Mouse (Mus musculus) yolk sac, embryonic 10.5 days (tissue): ENCODE data around the gene Zbtb16.

Experiments used
- DNase-seq: peaks from one replicate; pipeline ENCODE4 v3.0.0-alpha.2; 2017; ENCODE audit warnings: low spot score

Gene Zbtb16

DNA sequence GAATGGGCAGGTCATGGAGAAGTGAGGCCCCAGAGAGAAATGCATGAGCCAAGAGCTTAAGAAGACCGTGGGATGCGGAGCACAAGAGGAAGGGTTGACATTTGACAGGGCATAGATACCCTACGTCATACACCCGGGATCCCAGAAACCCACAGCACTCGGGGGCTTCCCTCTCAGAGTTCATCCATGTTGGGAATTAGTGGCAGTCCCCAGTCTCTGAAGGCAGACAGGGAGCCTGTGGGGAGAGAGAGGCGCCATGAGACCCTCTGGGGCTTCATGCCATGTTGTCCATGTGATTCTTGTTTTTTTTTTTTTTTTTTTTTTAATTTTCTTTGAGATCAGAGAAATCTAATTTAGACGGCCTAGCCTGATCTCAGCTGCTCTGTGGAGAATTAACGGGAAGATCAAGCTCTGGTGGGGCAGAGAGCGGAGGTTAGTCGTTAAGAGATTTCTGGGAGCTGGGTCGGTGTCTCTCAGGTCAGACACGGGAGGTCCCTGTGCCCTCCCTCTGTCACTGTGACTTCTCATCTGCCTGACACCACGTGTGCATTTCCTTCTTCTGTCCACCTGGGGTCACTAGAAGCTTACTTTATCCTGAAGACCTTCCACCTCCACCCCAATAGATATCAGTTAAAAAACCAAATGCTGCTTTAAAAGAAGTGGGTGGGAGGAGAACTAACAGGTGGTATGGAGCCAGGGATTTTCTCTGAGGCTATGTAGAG is 190.9 kb downstream of the Zbtb16 start:
- DNase-seq: no peak

DNA sequence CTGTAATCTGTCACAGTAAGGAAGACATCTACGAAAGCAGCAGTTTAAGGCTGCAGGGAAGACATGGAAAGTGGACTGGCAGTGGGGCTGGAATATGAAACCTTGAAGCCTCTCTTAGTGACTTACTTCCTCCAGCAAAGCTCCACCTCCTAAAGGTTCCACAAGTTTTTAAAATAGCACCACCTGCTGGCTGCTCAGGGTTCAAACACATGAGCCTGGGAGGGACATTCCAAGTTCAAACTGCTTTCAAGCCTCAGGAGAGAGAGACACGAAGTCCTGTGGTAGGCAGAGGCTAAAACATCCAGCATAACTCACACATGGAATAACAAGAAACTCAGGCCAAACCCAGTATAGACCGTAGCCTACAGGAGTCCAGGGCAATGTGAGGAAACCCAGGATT is 191.6 kb downstream of the Zbtb16 start:
- no peak for DNase-seq

DNA sequence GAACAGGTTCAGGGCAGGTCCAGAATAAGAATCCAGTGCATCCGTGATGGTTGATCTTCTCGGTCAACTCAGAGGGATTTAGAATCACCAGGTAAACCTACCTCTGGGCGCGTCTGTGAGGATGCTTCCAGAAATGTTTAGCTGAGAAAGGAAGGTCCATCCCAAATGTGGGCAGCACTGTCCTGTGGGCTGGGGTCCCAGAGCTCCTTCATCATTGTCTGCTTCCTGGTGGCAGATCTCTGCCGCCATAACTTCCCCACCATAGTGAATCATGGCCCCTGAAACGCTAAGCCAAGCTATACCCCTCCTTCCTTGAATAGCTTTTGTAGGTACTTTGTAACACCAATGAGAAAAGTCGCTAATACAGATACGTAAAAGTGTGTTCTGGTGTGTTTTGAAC is 194.4 kb downstream of the Zbtb16 start:
- no peak for DNase-seq

DNA sequence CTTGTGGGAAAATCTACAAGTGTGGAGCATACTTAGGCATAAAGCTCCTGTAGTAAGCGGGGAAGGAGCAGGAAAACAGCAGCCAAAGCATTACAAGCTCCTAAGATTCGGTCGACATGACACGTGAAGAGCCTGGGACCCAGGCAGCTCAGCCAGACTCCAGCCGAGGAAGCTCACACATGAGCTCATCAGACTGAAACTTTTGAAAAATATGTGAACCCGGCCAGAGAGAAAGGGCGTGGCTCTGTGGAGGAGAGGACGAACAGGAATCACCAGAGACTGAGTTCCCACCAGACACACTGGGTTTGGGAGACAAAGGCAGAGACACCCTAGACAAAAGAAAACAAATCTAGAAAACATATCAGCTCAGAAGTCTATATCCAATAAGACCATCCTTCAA is 195.1 kb downstream of the Zbtb16 start:
- no peak for DNase-seq

DNA sequence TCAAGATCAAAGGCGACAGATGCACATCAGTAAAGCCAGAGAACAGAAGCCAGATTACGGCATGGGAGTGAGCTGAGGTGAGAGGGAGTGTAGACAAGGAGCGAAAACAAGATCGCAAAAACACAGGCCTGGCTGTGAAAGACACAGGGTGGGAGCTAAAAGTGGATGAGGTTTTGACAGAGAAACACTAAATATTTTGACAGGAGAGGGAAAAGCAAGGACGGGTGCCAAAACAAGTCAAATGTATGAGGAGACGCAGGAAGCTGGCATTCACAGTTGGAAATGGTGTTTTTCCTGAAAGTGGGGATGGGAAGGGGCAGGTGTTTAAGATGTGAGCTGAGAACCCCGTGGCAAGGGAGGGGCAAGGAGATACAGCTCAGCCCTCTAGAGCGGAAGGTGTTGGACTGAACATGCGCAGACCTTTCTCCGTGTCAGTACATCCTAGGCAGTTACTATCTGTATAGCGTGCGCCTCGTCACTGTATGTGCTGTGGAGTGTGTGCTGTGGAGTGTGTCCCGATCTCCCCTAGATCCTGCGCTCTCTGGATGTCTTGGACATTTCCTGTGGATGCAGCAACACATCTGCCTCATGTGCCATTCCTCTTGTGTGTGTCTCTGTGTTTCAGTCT is 197.7 kb downstream of the Zbtb16 start:
- no peak for DNase-seq

DNA sequence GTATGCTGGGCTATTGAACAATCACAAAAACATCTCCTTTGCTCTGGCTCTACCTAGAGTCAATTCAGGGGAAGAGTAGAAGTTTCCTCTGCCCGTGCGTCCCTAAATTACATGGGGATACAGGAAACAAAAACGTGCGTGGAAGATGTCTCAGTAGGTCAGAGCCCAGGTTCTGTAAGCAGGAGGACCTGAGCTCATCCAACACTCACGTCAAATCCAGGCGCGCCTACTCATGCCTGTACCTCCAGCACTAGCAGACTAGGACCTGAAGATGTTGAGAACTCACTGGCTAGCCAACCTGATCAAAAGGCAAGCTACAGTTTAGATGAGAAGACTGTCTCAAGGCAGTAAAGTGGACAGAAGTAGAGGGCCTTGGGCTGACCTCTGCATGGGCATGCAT is 198.9 kb downstream of the Zbtb16 start:
- DNase-seq: no peak

DNA sequence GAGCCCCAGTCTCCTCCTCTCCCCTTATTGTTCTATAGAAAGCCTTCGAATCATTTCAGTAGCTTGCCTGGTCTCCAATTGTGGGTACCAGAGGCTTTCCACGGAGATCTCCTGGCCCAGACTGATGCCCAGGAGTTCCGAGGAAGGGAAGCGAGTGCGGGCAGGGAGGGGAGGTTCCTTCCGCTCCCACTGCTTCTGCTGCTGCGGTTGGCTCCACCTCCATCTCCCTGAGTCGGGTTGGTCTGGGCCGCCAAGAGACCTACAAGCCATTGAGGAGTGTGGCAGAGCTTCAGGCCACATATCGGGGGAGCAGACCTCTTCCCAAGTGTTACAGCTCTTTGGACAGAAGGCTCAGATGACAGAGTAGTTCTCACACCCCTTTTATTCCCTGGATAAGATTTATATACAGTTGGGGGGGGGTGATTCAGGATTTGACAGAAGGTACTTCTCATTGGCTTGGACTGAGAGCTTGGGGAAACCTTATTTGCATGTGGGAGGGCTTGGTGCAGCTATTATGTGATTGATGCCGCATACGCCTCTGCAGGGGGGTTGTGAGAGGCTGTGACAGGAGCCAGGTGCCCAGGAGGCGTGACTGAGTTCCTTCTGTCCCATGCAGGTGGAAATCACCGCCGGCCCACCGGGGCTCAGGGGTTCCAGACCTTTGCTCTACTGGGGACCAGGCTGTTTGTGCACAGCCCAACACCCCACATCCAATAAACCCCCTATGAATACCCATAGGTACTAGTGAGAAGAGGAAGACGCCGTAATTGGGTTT is 200.3 kb downstream of the Zbtb16 start:
- no peak for DNase-seq

DNA sequence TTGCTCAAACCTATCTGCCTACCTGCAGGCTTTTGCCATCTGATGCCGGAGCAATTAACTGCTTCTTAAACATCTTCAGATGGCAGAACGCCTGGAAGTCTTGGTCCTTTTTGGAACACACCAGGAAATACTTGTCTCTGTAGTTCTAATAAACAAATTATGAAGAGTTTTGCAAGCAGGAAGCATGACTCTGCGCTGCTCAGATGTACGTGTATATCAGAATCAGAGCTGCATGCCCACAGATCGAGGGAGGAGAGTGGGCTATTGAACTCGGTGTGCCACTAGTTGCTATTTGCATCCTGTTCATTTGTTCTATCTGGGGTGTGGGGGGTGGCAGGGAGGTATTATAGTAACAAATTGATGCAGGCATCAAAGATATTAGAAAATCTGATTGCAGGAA is 202.9 kb downstream of the Zbtb16 start:
- no peak for DNase-seq

DNA sequence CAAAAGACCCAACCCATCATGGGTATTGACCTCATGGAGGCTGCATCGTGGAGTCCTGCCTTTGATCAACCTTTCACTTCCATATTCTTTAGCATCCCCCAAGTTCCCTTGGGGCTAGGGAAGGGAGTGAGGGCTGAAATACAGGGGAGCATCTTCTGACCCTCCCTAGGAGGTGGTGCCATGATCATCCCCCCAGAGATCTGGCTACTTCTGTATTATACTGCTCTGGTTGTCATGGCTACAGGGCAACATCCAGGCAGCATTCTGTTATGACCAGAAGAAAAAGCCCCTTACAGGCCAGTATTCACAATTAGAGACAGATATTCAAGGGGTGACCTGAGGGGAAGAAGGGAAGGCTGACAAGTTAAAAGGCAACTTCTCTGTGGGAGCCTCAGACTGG is 216.8 kb downstream of the Zbtb16 start:
- no peak for DNase-seq

DNA sequence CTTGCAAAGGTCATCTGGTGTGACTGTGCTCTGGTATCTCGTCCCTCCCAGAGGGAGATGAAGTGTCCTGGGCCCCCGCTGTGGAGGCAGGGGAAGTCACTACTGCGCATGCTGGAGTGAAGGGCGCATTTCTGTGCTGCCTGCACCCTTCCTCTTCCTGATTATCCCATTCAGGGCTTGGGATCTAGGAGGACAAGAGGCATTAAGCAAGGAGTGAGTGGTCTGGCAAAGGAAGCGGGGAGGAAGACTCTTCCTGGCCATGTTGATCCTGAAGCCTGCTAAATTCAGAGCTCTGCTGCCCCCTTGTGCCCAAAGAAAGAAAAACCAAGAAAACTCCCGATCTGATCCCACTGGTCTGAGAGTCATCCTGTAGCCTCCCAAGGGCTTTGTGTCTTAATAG is 217.4 kb downstream of the Zbtb16 start:
- peak; percentile 61 for DNase-seq

DNA sequence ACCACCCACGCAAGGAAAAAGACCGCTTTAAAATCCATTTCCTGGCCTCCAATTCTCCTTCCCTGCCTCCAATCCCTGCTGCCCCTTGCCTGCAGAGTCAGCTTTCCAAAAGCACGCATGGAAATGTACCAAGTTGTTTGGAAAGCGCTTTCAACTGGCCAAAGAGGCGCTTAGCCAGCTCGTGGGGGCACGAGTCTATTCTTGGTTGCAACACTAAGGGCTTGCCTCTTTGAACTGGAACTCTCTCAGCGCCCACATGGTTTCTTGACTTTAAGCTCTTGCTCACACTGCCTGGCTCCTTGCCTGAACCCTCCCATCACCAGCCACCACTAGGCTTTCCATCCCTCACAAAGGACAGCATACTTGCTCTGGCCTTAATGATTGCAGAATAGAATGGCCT is 217.9 kb downstream of the Zbtb16 start:
- no peak for DNase-seq

DNA sequence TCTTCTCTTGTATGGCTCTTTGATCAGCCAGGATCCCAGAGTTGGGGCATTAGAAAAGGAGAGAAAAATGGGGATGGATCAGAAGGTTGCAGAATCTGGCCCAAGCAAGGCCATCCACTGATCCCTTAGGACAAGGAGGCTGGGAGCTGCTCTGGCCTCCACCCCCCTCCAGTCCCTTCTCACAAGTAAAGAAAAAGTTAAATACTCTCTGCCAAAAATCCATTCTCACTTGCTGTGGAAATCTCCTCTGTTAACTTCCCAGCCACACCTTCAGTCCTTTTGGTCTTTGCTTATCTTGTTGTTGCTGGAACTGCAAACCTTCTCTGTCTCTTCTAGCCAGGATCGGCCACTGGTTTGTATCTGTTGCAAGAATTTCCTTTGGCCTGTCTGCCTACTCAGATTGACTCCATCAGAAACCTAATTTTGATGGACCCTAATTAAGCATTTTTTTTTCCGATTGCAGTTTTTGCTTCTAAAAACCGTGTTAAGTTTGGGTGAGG is 218.5 kb downstream of the Zbtb16 start:
- DNase-seq: no peak

DNA sequence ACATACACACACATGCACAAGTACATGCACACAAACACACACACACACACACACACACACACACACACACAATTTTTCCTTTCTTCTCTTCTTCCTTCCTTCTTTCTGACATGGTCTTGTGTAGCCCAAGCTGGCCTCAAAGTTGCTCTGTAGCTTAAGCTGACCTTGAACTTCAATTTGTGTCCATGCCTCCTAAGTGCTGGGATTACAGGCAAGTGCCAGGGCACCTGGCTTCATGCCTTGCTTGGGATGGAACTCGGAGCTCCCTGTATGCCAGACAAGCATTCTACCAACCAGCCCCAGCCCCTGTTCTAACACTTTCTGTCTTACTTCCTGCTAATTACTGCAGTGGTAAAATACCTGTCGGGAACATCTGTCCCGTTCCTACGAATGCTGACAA is 222.8 kb downstream of the Zbtb16 start:
- DNase-seq: no peak

DNA sequence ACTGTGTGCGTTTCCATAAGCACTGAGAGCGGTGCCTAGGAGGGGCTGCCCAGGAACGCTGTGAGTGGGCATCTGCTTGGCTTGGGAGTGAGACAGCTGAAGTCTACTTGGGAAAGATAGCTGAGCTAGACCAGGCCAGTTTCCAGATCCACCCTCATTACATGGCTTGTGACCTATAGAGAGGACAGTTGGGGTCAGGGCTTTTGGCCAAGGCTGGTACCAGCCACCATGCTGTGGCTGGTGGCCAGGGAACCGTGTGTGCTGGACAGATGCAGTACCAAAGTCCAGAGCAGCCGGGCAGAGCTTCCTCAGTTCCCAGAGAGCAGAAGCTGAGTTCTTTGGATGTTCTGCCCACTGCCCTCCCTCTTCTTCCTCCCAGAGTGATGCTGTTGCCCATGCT is 223.5 kb downstream of the Zbtb16 start:
- no peak for DNase-seq

DNA sequence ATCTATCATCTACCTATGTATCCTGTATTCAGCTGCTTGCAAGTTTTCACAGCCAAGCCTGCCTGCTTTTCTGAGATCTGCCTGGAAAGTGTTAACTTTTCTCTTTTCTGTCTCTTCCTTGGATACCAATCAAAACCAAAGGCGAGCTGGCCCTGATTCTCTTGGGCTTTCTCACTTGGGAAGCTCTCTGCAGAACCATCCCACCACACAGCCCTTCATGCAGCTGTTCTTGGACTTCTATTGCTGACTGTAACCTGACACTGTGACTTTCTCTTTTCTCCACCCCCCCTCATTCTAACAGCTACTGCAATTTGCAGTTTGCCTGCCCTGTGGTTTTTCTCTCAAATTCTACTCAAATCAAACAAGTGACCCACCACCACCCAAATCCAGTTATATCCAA is 225.0 kb downstream of the Zbtb16 start:
- DNase-seq: no peak

DNA sequence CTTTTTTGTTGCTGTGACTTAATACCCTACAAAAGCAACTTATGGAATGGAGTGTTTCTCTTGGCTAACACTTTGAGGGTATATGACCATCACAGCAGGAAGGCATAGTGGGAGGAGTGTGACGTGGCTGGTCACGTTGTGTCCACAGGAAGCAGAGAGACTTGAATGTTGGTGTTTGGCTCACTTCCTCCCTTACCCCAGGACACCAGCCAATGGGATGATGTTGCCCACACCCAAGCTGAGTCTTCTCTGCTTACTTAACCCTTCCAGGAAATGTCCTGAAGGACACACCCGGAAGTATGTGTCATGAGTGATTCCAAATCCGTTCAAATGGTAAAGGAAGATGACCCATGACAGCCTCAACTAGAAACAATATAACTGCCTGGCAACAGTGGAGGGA is 226.3 kb downstream of the Zbtb16 start:
- no peak for DNase-seq

DNA sequence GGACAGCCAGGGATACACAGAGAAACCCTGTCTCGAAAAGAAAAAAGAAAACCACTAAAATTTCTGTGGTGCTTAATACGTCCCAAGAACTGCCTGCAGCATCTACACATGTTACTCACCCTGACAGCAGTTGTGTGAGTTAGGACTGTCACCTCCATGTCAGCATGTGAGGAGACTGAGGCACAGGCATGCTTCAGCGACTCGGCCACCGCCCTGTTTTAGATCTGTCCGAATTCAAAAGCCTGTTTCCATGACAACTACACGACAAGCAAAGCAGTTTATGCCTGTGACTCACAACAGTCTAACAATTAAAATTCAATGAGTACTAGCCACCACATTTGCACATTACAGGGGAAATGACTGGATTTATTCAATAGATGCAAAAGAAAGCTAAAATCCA is 228.6 kb downstream of the Zbtb16 start:
- DNase-seq: no peak

DNA sequence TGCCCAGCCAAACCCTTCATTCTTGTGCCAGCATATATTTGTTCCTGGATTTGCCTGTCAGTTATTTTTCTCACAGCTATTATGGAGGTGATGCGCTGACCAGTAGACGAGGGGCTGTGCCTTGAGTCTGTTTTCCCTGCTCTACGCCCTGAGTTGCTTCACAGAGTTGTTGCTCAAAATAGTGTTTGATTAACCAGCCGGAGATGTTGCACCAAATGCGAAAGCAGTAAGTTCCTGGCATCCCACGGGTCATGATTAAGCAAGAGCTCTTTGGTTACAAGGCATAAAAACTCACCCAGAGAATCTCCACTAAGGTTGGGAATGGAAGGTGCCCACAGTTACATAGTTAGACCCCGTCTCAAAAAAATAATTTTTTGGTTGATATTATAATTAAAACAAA is 229.9 kb downstream of the Zbtb16 start:
- DNase-seq: no peak

DNA sequence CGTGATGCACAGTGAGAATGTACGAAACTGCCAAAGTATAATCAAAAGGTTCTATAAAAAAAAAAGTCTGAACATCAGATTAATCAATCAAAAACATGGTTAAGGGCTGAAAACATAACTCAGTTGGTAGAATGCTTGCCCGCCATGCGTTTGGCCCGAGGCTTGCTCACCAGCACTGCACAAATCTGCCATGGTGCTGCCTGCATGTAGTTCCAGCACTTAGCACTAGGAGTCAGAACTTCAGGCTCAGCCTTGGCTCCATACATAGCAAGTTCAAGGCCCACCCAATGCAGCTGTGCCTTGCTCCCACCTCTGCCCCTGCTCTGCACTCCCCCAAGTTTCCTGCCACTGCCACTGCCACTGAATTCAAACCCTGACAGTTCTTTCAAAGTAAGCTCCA is 230.3 kb downstream of the Zbtb16 start:
- no peak for DNase-seq

DNA sequence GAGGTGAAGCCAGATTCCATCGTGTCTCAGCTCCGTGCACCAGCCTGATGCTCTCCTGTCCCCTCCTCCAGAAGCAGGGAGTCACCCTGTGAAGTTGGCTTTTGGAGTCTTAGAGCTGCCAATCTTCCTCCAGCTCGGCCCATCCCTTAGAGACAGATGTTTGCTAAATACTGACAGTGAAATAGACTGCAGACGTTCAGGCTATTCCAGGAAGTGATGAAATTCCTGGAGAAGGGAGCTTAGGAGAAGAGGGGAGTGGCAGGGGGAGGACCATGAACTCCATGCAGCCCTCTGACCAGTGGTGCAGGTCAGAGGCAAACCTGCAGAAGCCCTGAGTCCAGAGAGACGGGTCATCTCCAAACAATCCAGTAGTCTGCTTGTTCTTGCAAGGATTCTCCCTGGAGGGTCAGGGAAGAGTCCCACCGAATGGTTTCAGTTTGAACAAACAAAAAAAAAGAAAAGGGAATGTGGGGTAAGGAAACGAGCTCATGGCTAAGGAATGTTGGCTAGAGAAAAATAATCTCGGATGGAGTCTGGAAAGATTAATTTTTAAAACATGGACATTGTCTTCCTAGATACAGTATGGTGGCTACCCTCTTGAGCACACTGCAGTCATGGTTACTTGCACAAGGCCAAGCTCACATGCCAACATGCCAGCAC is 231.0 kb downstream of the Zbtb16 start, which contains the start of gene Nnmt:
TSS of gene Nnmt (minus strand) at position 215 of the 660 bp plus-strand sequence.
- peak; percentile 41 for DNase-seq
